Mouse (Mus musculus) stomach, embryonic 16.5 days (tissue): Measurements from ENCODE around the gene Brsk2. TPM values are rescaled to one million over a fixed set of nuclear protein-coding genes. Genes with fewer than 3 reads are reported as not detected.

Experiments used
- ATAC-seq: fragments of 200-750 bp; cut with Nextera tagmentation; 2 replicates; pipeline ENCODE4 v1.8.0; 2017; ENCODE audit warnings: moderate number of reproducible peaks, moderate TSS enrichment; ENCODE audit not compliant: insufficient read depth, low FRiP score
- H3K27ac ChIP-seq: fragments of 300-500 bp; sonication (generic); 2 replicates; pipeline ENCODE4 v1.5.1; 2014; ENCODE audit warnings: low read length
- H3K27me3 ChIP-seq: fragments of 300-500 bp; sonication (generic); 2 replicates; pipeline ENCODE4 v1.6.1; 2014; ENCODE audit warnings: low read length, control low read depth, mixed read lengths; ENCODE audit not compliant: control insufficient read depth, insufficient read depth
- H3K36me3 ChIP-seq: fragments of 300-500 bp; sonication (generic); 2 replicates; pipeline ENCODE4 v1.6.1; 2014; ENCODE audit warnings: low read length; ENCODE audit not compliant: control insufficient read depth, insufficient read depth
- H3K4me1 ChIP-seq: fragments of 300-500 bp; sonication (generic); 2 replicates; pipeline ENCODE4 v1.6.1; 2014; ENCODE audit warnings: low read length, control low read depth, mixed read lengths; ENCODE audit not compliant: control insufficient read depth, insufficient read depth
- H3K4me2 ChIP-seq: fragments of 300-500 bp; sonication (generic); 2 replicates; pipeline ENCODE4 v1.6.1; 2014; ENCODE audit warnings: low read depth, low read length, mixed read lengths
- H3K4me3 ChIP-seq: fragments of 300-500 bp; sonication (generic); replicated peaks from 2 replicates; pipeline ENCODE4 v1.5.1; 2014; ENCODE audit warnings: mild to moderate bottlenecking, low read length
- H3K9ac ChIP-seq: fragments of 300-500 bp; sonication (generic); 2 replicates; pipeline ENCODE4 v1.6.1; 2014; ENCODE audit warnings: low read length
- H3K9me3 ChIP-seq: fragments of 300-500 bp; sonication (generic); replicated peaks from 2 replicates; pipeline ENCODE4 v1.6.1; 2016; ENCODE audit warnings: low read length, control low read depth; ENCODE audit not compliant: control insufficient read depth
- WGBS: fragments of 180-500 bp; shearing (Covaris S2); extraction: QIAGEN DNeasy Blood & Tissue Kit; methylation state at CpG from one replicate; pipeline ENCODE4 v1.1.7; 2014; 5-methylcytosine and 5-hydroxymethylcytosine counted together
- polyA plus RNA-seq: library from polyadenylated mRNA; unstranded; fragments of >200 nt; fragmentation: Nextera tagmentation; extraction: Ambion mirVana; gene quantifications from 2 replicates; pipeline ENCODE4 v1.2.1, GENCODE M21; 2015

Brsk2 gene
- polyA plus RNA-seq, 1 experiment from 2014 or later = 1.4 TPM

- no peak overlapping the region for H3K4me3 ChIP-seq
- H3K36me3 ChIP-seq = no peaks in the 10 kb centered on the region
- H3K27me3 ChIP-seq = no peaks in the 10 kb centered on the region
- no peak overlapping the region for H3K9ac ChIP-seq
- H3K4me1 ChIP-seq = no peaks in the 10 kb centered on the region
- no peak overlapping the region for H3K4me2 ChIP-seq
- ATAC-seq = no peak
- no peak overlapping the region for H3K27ac ChIP-seq
- H3K9me3 ChIP-seq = no peaks in the 10 kb centered on the region
- 78% methylated on average over 3 of the region's 3 CpGs for WGBS
These were observed 11.9 kb downstream of the Brsk2 start for GRCm38 (mm10) chr7:141961491-141961890.

- no peak overlapping the region for H3K4me2 ChIP-seq
These were observed 13.0 kb downstream of the Brsk2 start for GRCm38 (mm10) chr7:141962521-141962920.

GRCm38 (mm10) chr7:141966281-141966680, 16.7 kb downstream of the Brsk2 start:
- H3K9me3 ChIP-seq = no peaks in the 10 kb centered on the region
- no peak overlapping the region for H3K4me2 ChIP-seq
- no peaks in the 10 kb centered on the region for H3K36me3 ChIP-seq
- H3K9ac ChIP-seq = no peak overlapping the region
- no peak overlapping the region for H3K4me3 ChIP-seq
- H3K4me1 ChIP-seq = no peaks in the 10 kb centered on the region
- no peaks in the 10 kb centered on the region for H3K27me3 ChIP-seq
- ATAC-seq = peak; percentile 44; the same call in 1 of the 2 replicates
- 58% methylated on average over 2 of the region's 2 CpGs for WGBS
- H3K27ac ChIP-seq = peak overlapping the region; percentile 3; the same call in 1 of the 2 replicates

More at GRCm38 (mm10) chr7:141962521-141962920, 13.0 kb downstream of the Brsk2 start:
- Histone ChIP-seq H3K27me3 (no peaks in the 10 kb centered on the region), H3K9me3 (no peaks in the 10 kb centered on the region), H3K4me3 (no peak overlapping the region), H3K4me1 (no peaks in the 10 kb centered on the region), H3K27ac (no peak overlapping the region), H3K36me3 (no peaks in the 10 kb centered on the region), H3K9ac (no peak overlapping the region)
- 87% methylated on average over 3 of the region's 3 CpGs for WGBS
- no peak for ATAC-seq

GRCm38 (mm10) chr7:141972831-141973619, 23.5 kb downstream of the Brsk2 start:
- no peaks in the 10 kb centered on the region for H3K36me3 ChIP-seq
- H3K9me3 ChIP-seq = no peaks in the 10 kb centered on the region
- no peak overlapping the region for H3K9ac ChIP-seq
- H3K4me1 ChIP-seq = no peaks in the 10 kb centered on the region
- H3K4me2 ChIP-seq = no peak overlapping the region
- no peaks in the 10 kb centered on the region for H3K27me3 ChIP-seq
- 23% methylated on average over 7 of the region's 7 CpGs for WGBS
- no peak for ATAC-seq
- no peak overlapping the region for H3K27ac ChIP-seq
- no peak overlapping the region for H3K4me3 ChIP-seq

GRCm38 (mm10) chr7:141978003-141978402, 28.5 kb downstream of the Brsk2 start:
- no peaks in the 10 kb centered on the region for H3K36me3 ChIP-seq
- no peak overlapping the region for H3K27ac ChIP-seq
- no peak overlapping the region for H3K4me2 ChIP-seq
- H3K4me3 ChIP-seq = no peak overlapping the region
- no peaks in the 10 kb centered on the region for H3K9me3 ChIP-seq
- no peak for ATAC-seq
- H3K4me1 ChIP-seq = no peaks in the 10 kb centered on the region
- 79% methylated on average over 6 of the region's 6 CpGs for WGBS
- H3K27me3 ChIP-seq = no peaks in the 10 kb centered on the region
- H3K9ac ChIP-seq = no peak overlapping the region

- no peak overlapping the region for H3K27ac ChIP-seq
- 91% methylated on average over 4 of the region's 4 CpGs for WGBS
- H3K9ac ChIP-seq = no peak overlapping the region
- no peaks in the 10 kb centered on the region for H3K4me1 ChIP-seq
- no peak overlapping the region for H3K4me3 ChIP-seq
- H3K27me3 ChIP-seq = no peaks in the 10 kb centered on the region
- H3K4me2 ChIP-seq = no peak overlapping the region
- ATAC-seq = no peak
- H3K9me3 ChIP-seq = no peaks in the 10 kb centered on the region
- no peaks in the 10 kb centered on the region for H3K36me3 ChIP-seq
These were observed 29.7 kb downstream of the Brsk2 start for GRCm38 (mm10) chr7:141979247-141979646.

- no peak for ATAC-seq
These were observed 31.7 kb downstream of the Brsk2 start for GRCm38 (mm10) chr7:141981237-141981636.

GRCm38 (mm10) chr7:141988314-141988806, 38.8 kb downstream of the Brsk2 start:
- 82% methylated on average over 7 of the region's 7 CpGs for WGBS
- Histone ChIP-seq H3K9ac (no peak overlapping the region), H3K4me2 (no peak overlapping the region), H3K27me3 (no peaks in the 10 kb centered on the region), H3K27ac (no peak overlapping the region), H3K4me3 (no peak overlapping the region), H3K9me3 (no peaks in the 10 kb centered on the region), H3K4me1 (no peaks in the 10 kb centered on the region), H3K36me3 (no peaks in the 10 kb centered on the region)
- no peak for ATAC-seq

More at GRCm38 (mm10) chr7:141981237-141981636, 31.7 kb downstream of the Brsk2 start:
- Histone ChIP-seq H3K9ac (no peak overlapping the region), H3K27me3 (no peaks in the 10 kb centered on the region), H3K36me3 (no peaks in the 10 kb centered on the region), H3K4me1 (no peaks in the 10 kb centered on the region), H3K4me2 (no peak overlapping the region), H3K9me3 (no peaks in the 10 kb centered on the region), H3K4me3 (no peak overlapping the region), H3K27ac (no peak overlapping the region)
- WGBS = 82% methylated on average over 7 of the region's 7 CpGs

- H3K9me3 ChIP-seq = no peaks in the 10 kb centered on the region
- no peak overlapping the region for H3K4me2 ChIP-seq
- ATAC-seq = no peak
- no peaks in the 10 kb centered on the region for H3K4me1 ChIP-seq
- H3K4me3 ChIP-seq = no peak overlapping the region
- no peaks in the 10 kb centered on the region for H3K36me3 ChIP-seq
- no peak overlapping the region for H3K9ac ChIP-seq
- no peak overlapping the region for H3K27ac ChIP-seq
- H3K27me3 ChIP-seq = no peaks in the 10 kb centered on the region
- WGBS = 75% methylated on average over 2 of the region's 2 CpGs
These were observed 41.6 kb downstream of the Brsk2 start for GRCm38 (mm10) chr7:141991183-141991582.
